Mouse (Mus musculus) erythroblast, embryonic 14.5 days (primary cell): ENCODE measurements around the gene Smad3.

Source experiments
- GATA1 ChIP-seq: IDR thresholded peaks from 2 replicates; pipeline ENCODE4 v1.6.1; 2012; ENCODE audit warnings: low read length, inconsistent platforms, mixed read lengths
- TAL1 ChIP-seq: IDR thresholded peaks from 3 replicates; pipeline ENCODE4 v1.6.1; 2012; ENCODE audit warnings: low read length, inconsistent platforms, mixed read lengths

DNA sequence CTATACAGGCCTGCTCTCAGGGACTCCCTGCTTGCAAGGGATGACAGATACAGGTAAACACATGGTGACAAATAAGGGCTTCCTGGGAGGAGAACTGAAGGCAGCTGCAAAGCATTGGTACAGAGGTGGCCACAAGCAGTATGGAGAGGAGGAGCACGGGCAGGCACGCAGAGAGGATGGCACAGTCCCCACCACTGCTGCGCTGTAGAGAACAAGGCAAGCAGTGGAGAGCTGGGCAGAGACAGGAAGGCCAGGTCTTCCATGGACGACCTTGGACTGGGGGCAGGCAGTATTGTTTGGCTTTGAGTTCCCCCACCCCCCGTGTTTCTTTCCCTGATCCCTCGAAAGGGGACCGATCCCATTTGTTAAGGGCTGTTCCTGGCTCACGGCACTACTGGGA, 112.7 kb downstream of the Smad3 start:
- TF ChIP-seq TAL1 (no peak), GATA1 (no peak)
